Mouse (Mus musculus) spleen, adult 12 weeks (tissue): ENCODE results near the gene Prpsap1.
"Not testable (repeated sequence)": the region's sequence is repeated elsewhere in the genome, so short reads cannot be mapped to it uniquely, and the experiment has no call there.

Experiments used
- DNase-seq: peaks from one replicate; pipeline ENCODE4 v3.0.0; 2022; ENCODE audit warnings: low spot score

Prpsap1 gene

DNA sequence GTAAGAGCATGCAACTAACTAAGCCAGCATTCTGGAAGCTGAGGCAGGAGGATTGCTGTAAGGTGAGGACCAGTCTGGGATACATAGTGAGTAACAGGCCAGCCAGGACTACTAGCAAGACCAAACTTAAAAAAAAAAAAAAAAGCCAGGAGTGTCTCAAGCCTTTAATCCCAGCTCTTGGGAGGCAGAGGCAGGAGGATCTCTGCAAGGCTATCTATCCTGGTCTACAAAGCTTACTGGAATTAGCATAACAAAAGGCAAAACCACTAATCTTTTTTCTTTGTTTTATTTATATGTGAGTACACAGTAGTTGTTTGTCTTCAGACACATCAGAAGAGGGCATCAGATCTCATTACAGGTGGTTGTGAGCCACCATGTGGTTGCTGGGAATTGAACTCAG, 5.8 kb downstream of the Prpsap1 start:
- no peak for DNase-seq

DNA sequence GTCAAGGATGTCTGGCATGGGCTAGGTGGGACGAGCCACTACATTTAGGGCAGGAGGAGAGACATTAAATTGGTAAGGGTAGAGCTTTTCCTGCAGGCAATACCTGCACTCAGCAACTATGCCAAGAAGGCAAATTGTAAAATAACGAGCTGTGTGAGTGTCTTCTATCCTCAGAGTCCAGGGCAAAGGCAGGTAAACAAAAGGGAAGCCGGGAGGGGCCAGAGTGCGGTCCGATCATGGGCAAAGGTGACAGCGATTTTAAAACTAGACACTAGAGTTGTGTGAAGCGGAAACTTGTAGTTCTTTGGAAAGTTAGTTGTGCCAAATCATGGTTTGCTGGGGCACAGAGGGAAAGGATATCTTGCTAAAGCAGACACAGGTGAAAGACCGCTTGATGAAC, 9.7 kb downstream of the Prpsap1 start:
- no peak for DNase-seq

DNA sequence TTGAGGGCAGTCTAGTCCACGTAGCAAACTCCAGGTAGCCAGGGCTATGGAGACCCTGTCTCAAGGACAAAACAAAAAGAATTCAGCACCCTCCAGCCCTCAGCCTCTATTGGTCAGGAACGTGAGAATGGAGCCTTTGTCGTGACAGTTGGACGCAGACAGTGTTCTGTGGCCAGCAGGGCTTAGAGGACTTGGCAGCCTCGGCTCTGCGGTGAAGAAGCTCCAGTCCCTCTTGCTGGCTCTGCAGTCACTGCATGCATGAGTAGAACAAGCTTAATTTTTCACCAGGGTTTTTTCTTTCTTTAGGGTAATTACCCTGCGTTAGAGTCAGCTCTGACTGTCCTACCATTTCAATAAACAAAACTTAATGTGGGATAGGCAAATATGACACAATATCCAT, 12.2 kb downstream of the Prpsap1 start:
- DNase-seq = no peak

DNA sequence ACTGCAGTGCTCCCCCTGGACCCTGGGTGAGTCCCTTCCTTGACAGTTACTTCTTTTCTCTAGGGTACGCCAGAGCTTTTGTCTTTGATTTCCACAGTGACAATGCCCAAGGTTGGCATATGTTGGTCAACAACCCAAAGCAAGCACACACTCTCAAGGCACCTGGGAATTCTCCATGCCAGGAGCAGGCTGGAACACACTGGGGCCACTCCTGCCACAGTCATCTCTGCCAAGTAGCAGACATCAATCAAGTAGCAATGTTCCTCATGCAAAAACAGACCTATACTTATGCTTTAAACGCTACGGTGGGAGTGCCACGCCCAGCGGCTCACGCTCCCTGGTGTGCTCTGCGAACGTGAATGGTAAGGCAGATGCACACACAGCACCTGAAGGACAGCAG, 13.0 kb downstream of the Prpsap1 start:
- DNase-seq = no peak

DNA sequence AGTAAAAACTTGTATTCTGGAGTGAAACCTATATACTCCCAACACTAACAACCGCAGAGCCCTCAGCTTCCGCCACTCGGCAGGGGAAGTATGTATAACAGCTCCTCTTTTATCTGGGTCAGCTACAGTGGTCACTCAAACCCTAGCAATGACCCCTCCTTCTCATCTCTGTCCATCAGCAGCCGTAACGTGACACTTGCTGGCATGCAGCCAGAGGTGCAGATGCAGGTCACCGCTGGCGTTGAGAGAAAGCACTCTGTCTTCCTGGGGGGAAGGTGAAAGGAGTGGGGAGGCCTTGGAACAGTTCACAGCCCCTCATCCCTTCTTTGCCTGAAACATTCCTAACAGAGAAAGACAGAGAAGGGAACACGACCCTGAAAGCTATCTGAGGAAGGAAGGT, 14.2 kb downstream of the Prpsap1 start:
- no peak for DNase-seq

DNA sequence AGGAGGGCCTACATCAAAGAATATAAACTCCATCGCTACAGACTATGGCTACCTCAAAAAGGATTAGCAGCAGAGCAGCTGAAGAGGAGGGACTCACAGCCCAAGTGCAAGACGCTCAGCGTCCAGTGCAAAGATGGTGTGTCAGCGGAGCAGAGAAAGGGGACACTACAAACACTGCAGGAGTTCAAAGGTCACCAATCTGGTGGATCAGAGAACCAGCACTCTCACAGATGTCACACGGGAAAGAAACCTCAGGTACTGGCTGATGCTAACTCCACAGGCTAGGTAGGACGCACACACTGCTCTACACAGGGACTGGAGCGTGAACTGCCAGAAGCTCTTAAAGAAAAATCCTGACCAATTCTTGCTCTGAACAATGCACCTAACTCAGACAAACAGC, 15.0 kb downstream of the Prpsap1 start:
- no peak for DNase-seq

DNA sequence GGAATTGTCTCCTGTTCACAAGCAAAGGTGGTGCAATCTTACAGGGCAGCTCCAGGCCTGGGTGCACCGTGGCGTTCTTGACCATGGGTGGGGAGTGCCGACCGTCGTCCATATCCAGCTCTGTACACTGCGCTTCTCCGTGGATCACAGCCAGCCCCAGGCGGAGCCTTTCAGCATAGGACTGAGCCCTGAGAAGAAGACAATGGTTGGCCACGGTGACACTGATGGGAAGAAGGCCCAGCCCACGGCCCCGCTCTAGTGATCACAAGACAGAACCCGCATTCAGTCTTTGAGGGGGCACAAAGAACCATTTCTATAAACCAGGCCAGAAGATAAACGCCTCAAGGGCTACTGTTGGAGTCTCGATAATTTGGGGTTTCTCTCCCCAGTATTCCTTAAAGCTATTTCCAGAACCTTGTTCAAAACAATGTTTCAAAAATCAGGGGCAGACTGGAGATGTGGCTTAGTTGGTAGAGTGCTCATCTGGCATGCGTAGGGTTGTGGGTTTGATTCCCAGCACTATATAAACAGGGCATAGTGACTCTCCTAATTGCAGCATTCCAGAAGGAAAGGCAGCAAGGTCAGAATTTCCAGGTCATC, 16.7 kb downstream of the Prpsap1 start:
- DNase-seq = no peak

DNA sequence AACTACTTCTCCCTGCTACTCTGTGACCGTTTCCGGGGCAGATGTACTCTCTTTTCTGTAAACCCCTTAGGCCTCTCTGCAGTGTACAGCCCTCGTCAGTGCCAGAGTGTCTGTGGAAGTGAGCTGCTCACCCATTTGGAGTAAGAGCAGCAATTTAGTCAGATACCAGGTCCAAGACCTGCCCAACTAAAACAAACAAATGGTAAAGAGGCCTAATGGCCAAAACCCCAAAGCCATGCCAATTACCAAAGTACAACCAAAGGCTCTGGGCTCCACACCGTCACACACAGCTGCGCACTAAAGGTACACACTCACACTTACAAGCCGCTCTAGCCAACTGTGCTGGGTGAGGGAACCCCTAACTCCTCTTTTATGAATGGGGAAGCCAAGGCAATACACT, 17.3 kb downstream of the Prpsap1 start:
- DNase-seq = no peak

DNA sequence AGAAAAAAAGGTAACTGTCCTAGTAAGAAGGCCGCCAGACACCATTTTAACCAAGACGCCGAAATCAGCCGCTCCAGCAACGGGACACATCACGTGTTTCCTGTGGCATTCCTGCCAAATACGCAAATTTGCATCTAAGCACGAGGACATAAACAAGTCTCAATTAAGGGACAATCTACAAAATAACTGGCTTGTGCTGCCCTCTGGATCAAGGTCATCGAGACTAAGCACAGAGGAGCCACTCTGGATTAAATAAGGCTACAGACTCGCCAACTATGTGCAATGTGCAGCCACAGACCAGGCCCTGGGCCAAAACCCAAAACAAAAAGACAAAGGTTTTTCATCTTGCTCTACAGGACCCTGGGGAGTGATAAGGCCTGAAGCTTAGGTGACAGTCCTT, 18.0 kb downstream of the Prpsap1 start:
- DNase-seq = no peak

DNA sequence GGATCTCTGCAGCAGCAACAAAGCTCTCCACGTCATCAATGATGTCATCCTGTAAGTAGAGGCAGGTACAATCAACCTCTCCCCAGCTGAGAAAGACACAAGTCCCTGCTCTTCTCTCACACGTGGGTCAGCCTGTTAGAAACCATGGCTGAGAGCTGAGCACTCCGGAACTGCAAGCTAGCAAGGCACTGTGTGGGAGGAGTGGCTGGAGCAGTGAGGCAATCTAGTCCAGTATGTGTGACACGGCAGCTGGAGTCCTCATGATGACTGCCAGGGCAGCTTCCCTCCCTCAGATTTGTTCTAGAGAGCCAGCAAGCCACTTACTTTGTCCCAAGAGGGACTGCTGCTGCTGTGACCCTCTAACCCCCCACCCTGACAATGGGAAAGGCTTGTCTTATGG, 21.7 kb downstream of the Prpsap1 start:
- DNase-seq = no peak

DNA sequence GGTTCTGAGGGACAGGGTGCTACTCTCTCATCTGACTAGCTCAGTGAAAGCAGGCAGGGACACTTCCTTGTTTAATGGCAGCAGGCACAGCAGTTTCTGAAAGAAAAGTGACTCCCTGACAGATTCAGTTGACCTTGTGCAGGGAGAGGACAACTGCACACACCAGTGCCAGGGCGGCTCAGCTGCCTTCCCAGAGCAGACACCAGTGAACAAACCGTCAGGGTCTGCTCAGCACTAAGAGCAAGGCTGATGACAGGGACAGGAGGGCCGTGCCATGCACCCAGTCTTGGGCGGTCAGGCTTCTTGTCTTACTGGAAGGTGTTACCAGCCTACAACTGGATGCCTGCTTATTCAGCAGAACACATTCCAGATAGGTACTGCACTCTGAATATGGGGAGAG, 23.1 kb downstream of the Prpsap1 start:
- no peak for DNase-seq

DNA sequence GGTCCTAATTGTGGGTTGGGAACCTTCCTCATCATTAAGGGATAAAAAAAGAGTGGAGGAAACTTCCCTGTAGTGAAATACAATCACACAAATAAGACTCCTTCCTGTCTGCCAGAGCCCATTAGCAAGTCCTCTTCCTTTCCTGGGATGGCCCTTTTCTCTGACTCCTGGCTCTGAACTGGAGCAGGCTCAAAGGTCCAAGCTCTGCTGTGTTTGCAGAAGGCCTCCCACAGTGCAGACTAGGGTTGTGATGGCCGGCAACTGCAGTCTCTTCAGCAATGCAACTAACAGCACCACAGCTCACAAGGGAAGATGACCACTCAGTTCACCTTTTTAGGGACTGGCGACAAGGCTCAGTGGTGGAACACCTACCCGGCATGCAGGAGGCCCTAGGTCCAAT, 23.8 kb downstream of the Prpsap1 start:
- no peak for DNase-seq

DNA sequence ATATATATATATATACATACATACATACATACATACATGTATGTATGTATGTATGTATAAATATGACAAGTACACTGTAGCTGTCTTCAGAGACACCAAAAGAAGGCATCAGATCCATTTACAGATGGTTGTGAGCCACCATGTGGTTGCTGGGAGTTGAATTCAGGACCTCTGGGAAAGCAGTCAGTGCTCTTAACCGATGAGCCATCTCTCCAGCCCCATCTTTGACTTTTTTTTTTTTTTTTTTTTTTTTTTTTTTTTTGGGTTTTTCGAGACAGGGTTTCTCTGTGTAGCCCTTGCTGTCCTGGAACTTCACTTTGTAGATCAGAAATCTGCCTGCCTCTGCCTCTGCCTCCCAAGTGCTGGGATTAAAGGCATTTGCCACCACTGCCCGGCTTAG, 25.7 kb downstream of the Prpsap1 start:
- not testable (repeated sequence) for DNase-seq

DNA sequence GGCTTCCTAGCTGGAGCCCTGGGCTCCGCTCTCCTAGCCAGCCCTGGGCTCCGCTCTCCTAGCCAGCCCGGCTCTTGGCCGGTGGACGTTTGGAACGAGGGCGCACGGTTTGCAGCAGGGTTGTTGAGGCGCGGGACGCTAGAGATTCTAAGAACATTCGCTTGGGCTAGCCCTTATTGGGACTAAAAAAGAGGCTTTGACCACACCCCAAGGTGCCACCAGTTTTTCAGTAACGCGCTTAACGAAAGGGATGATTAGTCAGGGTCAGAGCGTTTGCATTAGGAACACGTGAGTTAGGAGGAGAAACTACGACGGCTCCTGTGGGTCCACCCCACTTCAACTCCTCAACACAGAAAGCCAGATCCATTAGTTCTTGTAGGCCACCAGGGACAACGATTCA, 27.9 kb downstream of the Prpsap1 start, which contains the start of gene Qrich2:
Qrich2 (minus strand) TSS at position 101 of the 400 bp plus-strand sequence.
- DNase-seq = no peak

DNA sequence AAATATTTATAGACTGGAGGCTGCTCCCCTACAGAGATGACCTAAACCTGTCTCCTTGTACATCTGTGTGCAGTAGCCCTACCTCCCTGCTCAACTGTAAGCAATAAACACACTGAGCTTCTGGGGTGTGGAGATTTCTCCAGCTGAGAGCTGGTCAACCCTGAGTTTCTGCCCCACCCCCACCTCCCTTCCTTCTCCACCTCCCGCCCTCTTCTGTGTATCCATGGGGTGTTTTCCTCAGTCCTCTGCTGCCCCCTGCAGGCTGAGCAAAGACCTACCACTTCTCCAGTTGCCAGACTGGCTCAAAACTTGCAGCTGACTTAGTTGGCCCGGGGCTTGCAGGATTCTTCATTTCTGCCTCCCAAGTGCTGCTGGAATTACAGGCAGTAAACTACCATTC, 30.2 kb downstream of the Prpsap1 start:
- peak; percentile 64 for DNase-seq

DNA sequence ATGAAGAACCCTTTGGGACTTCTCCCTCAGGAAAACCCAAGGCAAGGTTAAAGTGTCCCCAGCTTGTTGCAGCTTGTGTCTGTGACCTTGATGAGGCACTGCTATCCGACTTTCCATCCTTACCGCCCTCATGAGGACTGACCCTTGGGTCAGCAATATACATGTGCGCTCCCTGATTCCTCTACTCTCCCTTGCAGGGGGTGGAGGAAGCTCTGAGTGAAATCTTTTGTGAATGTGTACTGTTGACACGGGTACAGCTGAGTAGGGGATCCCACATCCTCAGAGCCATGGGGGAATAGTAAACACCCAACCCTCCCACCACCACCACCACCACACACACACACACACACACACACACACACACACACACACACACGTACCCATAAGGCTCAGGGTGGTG, 30.7 kb downstream of the Prpsap1 start:
- DNase-seq = no peak

DNA sequence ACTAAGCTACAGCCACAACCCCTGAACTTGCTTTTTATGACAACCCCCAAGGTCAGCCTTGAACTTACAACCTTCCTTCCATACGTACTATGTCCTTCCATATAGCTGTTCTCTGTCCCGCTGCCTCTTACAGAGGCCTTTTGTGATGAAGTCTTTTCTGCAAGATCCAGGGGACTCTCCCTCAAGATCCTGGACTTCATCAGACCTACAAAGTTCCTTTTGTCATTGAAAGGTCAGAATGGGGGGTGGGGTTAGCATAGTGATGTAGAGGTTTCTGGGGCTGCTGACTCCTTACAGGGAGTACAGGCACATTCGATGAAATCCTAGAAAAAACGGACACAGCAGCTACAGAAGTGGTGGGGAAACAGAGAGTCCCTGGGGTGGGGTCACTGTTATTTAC, 34.2 kb downstream of the Prpsap1 start:
- DNase-seq = no peak

DNA sequence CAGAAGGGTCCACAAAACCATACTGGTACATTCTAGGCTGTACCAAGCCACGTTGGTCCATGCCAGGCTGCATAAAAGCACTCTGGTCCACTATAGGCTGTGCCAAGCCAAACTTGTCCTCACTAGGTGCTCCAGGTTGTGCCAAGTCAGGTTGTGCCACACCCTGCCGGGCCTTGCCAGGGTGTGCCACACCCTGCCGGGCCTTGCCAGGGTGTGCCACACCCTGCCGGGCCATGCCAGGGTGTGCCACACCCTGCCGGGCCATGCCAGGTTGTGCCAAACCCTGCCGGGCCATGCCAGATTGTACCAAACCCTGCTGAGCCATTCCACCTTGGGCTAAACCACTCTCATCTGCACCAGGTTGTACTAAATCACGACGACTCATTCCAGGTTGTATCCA, 37.8 kb downstream of the Prpsap1 start:
- no peak for DNase-seq

DNA sequence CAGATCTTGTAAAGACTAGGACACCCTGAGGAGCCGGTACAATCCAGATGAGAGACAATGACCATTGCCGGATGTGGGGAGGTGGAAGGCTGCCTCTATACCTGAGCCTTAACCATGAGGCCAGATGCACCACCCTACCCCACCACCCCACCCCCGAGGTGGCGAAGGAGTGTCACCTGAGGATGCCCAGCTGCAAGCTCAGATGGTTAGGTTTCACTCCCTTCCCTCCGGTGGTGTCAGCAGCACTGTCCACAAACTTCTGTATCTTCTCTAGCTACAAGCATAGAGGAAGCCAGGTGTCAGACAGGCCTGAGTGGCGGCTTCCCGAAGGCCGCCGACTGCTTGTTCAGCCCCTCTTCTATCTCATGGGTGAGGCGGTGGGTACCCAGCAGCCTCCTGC, 40.1 kb downstream of the Prpsap1 start:
- no peak for DNase-seq

DNA sequence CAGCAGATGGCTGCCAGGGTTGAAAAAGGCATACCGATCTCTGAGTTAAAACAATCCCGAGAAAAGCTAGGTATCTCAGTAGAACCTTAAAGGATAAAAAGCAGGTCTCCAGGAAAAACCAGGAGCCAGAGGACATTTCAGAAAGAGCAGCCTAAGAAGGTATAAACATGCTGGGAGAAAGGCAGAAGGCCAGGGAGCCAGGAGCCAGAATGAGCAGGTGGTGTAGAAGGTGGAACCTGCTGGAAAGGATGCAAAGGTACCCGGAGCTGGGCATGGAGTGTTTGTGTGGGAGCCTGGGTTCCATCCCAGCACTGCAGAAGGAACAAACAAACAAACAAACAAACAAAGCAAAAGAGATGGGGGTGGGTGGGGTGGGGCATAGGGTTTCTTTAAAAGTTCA, 44.7 kb downstream of the Prpsap1 start:
- no peak for DNase-seq

DNA sequence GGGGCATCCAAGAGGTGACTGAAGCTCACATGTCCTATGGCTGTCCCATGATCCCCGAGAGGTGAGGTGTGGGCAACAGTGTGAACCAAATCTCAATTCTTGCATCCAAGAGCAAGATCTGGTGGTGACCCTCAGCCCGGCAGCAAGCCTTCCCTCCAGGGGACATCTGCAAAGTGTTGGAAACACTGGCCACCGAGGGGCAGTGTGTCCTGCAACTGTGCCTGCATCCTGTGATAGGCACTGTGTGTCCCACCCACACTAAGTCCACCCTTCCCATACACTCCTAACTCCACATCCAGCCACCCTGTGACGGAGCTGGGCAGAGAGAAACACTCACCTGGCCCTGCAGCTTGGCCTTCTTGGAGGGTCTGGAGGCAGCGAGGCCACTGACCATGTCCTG, 46.2 kb downstream of the Prpsap1 start:
- no peak for DNase-seq

DNA sequence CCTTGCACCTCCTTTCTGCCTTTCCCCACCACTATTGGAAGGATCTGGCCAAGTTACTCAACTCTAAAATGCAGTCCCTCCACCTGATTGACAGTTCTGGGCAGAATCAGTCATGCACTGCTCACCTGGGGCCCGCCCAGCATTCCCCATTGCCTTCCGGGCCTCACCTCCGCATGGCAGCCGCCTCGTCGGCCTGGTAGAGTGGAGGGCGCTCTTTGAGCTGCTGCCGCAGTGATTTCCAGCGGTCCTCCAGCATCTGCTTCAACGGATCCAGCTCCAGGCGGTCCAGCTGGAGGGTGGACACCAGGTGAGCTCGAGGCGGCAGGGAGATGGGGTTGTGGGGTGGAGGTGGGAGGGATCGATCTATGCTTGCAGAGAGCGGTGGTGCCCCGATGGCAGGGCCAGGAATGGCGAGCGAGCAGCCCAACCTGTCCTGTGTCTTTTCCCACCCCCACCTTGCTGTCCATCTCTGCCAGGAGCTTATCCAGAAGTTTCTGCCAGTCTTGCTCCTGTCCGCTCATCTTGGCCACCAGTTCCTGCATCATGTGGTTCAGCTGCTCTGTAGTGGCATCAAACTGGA, 47.6 kb downstream of the Prpsap1 start:
- DNase-seq = no peak

DNA sequence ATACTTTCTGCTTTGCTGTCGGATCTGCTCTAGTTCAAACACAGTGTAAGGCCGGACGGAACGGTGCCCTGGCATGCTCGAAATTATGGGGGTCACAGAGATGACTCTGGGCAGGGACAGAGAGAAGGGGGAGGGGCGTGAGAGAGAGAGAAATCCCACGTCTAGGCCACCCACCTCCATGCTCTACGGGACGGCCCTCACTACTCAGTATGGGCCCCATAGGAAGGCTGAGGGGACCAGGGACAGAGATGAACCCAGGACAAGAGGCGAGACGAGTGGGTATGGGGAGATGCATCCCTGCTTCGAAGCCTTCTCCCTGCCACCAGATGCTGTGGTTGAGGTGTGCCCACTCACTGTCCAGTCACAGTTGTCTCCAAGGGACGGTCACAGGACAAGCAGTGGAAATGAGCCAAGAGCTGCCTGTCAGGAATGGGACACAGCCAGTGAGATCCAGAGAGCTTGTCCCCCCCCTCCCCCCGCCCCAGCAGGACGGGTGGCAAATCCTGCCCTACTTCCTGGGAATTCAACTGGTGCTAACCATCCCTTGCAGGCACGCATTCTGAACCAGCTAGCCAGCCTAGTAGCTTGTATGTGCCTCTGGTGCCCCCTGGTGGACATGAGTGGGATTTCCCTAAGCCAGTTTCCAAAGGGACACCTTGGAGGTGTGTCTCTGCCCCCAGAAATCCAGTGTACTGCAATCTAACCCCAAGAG, 48.2 kb downstream of the Prpsap1 start:
- peak; percentile 88 for DNase-seq

DNA sequence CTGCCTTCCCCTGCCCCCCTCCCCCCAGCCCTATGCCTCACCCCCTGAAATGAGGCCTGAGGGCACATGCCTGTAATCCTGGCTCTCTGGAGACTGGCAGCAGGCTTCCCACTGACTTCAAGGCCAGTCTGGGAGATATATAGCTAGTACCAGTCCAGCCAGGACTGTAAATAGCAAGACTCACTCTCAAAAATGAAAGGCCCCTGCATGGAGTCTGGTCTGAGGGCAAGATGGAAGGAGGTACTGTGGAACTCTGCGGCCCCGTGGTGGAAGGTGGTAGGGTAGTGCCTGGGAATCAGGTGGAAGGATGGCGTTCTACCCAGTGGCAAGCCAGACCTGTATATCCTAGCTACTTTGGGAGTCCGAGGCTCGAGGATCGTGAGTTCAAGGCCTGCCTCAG, 50.1 kb downstream of the Prpsap1 start:
- no peak for DNase-seq
